Mouse (Mus musculus): ENCODE measurements around the gene Gm49392. TPM values are rescaled to one million over a fixed set of nuclear protein-coding genes. Genes with fewer than 3 reads are reported as not detected.

Gene Gm49392
- polyA plus RNA-seq, 1 experiment = 0.13 TPM

DNA sequence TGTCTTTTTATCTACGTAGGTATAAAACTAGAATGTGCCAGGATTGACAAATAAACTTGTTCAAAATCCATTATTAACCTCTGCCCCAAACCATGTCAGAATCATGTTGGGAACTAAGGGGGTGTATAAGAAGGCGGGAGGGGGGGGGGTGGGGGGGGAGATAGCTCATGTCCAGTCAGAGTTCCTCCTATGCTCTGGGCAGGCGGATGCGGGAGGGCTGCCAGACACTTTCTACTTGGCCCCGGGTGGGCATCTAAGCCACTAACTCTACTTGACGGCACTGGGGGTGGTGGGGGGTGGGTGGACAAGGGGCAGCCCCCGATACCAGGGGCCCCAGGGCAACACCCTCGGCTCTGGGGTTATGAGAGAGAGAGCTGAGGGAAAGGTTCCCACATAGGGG lies 53.5 kb downstream of the Gm49392 start:
- H3K4me3 ChIP-seq (ENCODE audit: insufficient read depth, low read length) = no peak overlapping the region
- no peaks in the 10 kb centered on the region for H3K4me1 ChIP-seq (ENCODE audit: control insufficient read depth, insufficient read depth, low read length)
- no peak for TF ChIP-seq CTCF (IDR thresholded peaks at IDR 0.05; ENCODE audit: extremely low read depth, insufficient read depth, low read length)
- no peak for TF ChIP-seq POLR2A (IDR thresholded peaks at IDR 0.05; ENCODE audit: extremely low read depth, insufficient read depth, low read length)
- no peak overlapping the region for H3K27ac ChIP-seq (ENCODE audit: insufficient read depth, low read length)

- TF ChIP-seq POLR2A (IDR thresholded peaks at IDR 0.05; ENCODE audit: extremely low read depth, insufficient read depth, low read length) = no peak
- no peak for TF ChIP-seq CTCF (IDR thresholded peaks at IDR 0.05; ENCODE audit: extremely low read depth, insufficient read depth, low read length)
- H3K4me3 ChIP-seq (ENCODE audit: insufficient read depth, low read length) = no peak overlapping the region
- no peak overlapping the region for H3K27ac ChIP-seq (ENCODE audit: insufficient read depth, low read length)
- no peaks in the 10 kb centered on the region for H3K4me1 ChIP-seq (ENCODE audit: control insufficient read depth, insufficient read depth, low read length)
These were observed 54.0 kb downstream of the Gm49392 start for GRCm38 (mm10) chr13:60842703-60843102.

DNA sequence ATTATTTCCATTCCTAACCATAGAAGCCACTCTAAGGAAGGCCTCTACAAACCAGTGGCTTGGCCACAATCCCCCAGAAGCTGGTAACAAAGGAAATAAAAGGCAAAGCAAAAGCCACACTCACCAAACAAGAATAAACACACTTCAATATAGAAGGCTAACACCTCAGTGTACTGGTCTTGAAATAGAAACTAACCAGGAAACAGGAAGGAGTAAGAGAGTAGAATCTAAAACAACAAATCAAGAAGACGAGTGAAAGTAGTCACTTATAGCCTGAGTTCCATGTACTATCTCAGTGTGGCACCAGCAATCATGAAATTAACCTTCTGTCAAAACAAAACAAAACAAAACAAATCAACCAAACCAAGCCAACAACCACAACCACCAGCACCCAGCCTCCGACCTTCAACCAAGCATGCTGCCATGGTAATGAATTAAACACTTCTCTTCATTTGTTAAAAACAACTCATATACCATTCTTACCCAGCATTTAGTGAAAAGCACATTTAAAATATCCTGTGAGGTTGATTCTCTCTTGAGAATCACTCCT lies 57.3 kb downstream of the Gm49392 start:
- no peak for TF ChIP-seq CTCF (IDR thresholded peaks at IDR 0.05; ENCODE audit: extremely low read depth, insufficient read depth, low read length)
- no peak for TF ChIP-seq POLR2A (IDR thresholded peaks at IDR 0.05; ENCODE audit: extremely low read depth, insufficient read depth, low read length)
- no peaks in the 10 kb centered on the region for H3K4me1 ChIP-seq (ENCODE audit: control insufficient read depth, insufficient read depth, low read length)
- no peak overlapping the region for H3K4me3 ChIP-seq (ENCODE audit: insufficient read depth, low read length)
- H3K27ac ChIP-seq (ENCODE audit: insufficient read depth, low read length) = no peak overlapping the region

DNA sequence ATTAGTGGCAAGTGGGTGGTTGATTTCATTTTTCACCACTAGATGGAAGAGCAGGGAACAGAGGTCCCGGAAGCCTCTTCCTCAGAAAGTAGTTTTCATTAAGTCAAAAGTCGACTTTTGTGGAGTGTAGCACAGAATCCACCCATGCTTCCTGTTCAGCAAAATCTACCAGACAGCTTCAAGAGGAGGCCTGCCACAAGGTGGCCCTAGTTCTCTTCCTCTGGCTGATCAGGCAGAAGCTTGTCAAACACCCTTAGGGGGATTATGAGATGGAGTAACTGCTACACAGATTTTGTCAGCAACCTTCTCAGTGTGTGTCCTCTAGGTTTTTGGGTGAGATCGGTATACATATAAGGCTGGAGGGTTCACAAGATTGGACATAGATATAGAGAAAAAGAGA lies 70.6 kb downstream of the Gm49392 start:
- no peak overlapping the region for H3K4me3 ChIP-seq (ENCODE audit: insufficient read depth, low read length)
- TF ChIP-seq POLR2A (IDR thresholded peaks at IDR 0.05; ENCODE audit: extremely low read depth, insufficient read depth, low read length) (no peak), CTCF (IDR thresholded peaks at IDR 0.05; ENCODE audit: extremely low read depth, insufficient read depth, low read length) (0 out of 2 replicates have a peak, but pooled peaks have one; percentile 2)
- no peaks in the 10 kb centered on the region for H3K4me1 ChIP-seq (ENCODE audit: control insufficient read depth, insufficient read depth, low read length)
- H3K27ac ChIP-seq (ENCODE audit: insufficient read depth, low read length) = no peak overlapping the region

DNA sequence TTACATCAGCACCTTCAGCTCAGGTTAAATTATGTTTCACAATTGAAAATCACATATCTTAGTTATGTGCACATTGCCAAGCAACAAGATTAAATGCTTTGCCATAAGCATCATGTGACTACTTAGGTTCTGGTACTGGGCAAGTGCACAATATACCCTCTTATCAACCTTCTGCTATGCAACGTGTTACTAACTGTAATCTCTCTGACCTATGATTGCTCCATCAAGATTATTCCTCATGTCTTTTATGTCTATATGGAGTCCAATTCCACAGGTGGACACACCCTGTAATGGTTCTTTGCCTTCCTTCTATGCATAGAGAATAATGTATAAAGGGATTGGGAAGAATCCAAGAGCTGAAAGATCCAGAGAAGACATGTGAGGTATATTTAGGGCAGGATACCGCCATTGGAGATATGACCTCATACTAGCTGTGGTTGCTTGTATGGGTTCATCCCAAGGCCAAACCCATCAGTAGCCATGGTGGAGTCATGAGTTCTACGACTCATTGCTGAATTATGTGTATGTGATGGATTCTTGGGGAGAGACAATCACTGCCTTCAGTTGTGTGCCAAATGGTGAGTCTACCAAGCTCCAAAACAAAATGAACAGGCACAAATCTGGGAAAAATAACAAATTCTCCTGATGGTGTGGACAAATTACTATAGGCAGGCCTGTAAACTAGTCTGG lies 76.1 kb downstream of the Gm49392 start:
- TF ChIP-seq CTCF (IDR thresholded peaks at IDR 0.05; ENCODE audit: extremely low read depth, insufficient read depth, low read length) (no peak), POLR2A (IDR thresholded peaks at IDR 0.05; ENCODE audit: extremely low read depth, insufficient read depth, low read length) (no peak)
- no peak overlapping the region for H3K4me3 ChIP-seq (ENCODE audit: insufficient read depth, low read length)
- no peak overlapping the region for H3K27ac ChIP-seq (ENCODE audit: insufficient read depth, low read length)
- H3K4me1 ChIP-seq (ENCODE audit: control insufficient read depth, insufficient read depth, low read length) = no peaks in the 10 kb centered on the region

DNA sequence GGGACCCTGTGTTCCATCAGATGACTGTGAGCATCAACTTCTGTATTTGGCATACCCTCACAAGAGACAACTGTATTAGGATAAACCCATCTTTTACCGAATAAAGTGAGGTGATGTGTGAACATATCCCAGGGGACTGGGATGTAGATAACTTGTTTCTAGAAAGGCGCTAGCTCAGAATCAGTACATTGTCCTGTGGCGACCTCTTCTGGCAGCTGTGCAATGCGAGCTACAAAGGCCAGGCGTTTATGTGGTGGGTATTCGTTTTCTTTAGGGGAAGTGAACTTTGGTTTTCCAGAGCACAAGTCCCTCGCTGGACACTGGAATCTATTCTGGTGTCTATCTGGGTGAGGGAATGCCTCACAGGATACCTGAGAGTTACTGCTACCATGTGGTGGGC lies 77.2 kb downstream of the Gm49392 start:
- H3K4me3 ChIP-seq (ENCODE audit: insufficient read depth, low read length) = no peak overlapping the region
- no peak for TF ChIP-seq POLR2A (IDR thresholded peaks at IDR 0.05; ENCODE audit: extremely low read depth, insufficient read depth, low read length)
- TF ChIP-seq CTCF (IDR thresholded peaks at IDR 0.05; ENCODE audit: extremely low read depth, insufficient read depth, low read length) = peak; percentile 62

GRCm38 (mm10) chr13:60813722-60814121 lies 83.0 kb downstream of the Gm49392 start:
- Histone ChIP-seq H3K27ac (ENCODE audit: insufficient read depth, low read length) (no peak overlapping the region), H3K4me3 (ENCODE audit: insufficient read depth, low read length) (no peak overlapping the region), H3K4me1 (ENCODE audit: control insufficient read depth, insufficient read depth, low read length) (no peaks in the 10 kb centered on the region)
- no peak for TF ChIP-seq POLR2A (IDR thresholded peaks at IDR 0.05; ENCODE audit: extremely low read depth, insufficient read depth, low read length)
- no peak for TF ChIP-seq CTCF (IDR thresholded peaks at IDR 0.05; ENCODE audit: extremely low read depth, insufficient read depth, low read length)

More for the DNA sequence above, 77.2 kb downstream of the Gm49392 start:
- H3K27ac ChIP-seq (ENCODE audit: insufficient read depth, low read length) = no peak overlapping the region
- H3K4me1 ChIP-seq (ENCODE audit: control insufficient read depth, insufficient read depth, low read length) = no peaks in the 10 kb centered on the region

GRCm38 (mm10) chr13:60812768-60813167 lies 83.9 kb downstream of the Gm49392 start:
- TF ChIP-seq CTCF (IDR thresholded peaks at IDR 0.05; ENCODE audit: extremely low read depth, insufficient read depth, low read length) (no peak), POLR2A (IDR thresholded peaks at IDR 0.05; ENCODE audit: extremely low read depth, insufficient read depth, low read length) (no peak)
- H3K4me1 ChIP-seq (ENCODE audit: control insufficient read depth, insufficient read depth, low read length) = no peaks in the 10 kb centered on the region
- H3K27ac ChIP-seq (ENCODE audit: insufficient read depth, low read length) = no peak overlapping the region
- no peak overlapping the region for H3K4me3 ChIP-seq (ENCODE audit: insufficient read depth, low read length)

DNA sequence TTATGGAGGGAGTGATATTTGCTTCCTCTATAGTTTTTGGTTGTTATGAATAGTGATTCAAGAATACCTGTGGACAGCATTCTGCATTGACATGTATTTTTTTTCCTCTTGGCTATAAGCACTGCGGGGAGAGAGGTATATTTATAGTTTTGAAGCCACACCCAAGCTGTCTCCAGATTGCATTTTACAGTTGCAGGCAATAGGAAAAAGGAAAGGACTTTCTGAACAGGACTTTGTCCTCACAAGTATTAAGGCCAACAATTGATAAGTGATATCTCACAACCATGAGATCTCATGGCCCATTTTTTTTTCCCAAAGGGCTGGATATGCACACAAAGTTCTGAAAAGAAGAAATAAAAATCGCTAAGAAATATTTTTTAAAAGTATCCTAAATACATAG lies 87.0 kb downstream of the Gm49392 start:
- TF ChIP-seq CTCF (IDR thresholded peaks at IDR 0.05; ENCODE audit: extremely low read depth, insufficient read depth, low read length) (no peak), POLR2A (IDR thresholded peaks at IDR 0.05; ENCODE audit: extremely low read depth, insufficient read depth, low read length) (no peak)
- Histone ChIP-seq H3K4me1 (ENCODE audit: control insufficient read depth, insufficient read depth, low read length) (no peaks in the 10 kb centered on the region), H3K4me3 (ENCODE audit: insufficient read depth, low read length) (no peak overlapping the region), H3K27ac (ENCODE audit: insufficient read depth, low read length) (no peak overlapping the region)

DNA sequence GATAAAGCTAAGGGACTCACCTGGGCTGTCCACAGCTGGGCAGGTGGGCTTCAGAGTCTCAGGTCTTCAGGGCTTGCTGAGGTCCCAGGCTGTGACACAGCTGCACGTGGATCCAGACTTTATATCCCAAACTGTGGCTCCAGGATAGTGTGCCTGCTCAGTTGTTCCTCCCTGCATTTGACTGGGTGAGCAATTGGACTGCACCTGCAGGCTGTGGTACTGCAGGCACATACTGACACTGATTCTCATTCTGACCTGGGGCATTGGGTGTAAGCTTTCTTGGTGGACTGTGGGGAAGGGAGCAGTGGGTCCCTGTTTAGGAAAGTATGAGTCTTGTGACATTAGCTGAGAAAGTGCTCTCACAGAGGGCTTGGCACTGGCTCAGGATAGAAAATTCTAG lies 93.9 kb downstream of the Gm49392 start, which contains the start of gene Ctsll3:
Gene Ctsll3, minus strand, starts transcription at position 101 of the 400 bp plus-strand sequence.
- TF ChIP-seq POLR2A (IDR thresholded peaks at IDR 0.05; ENCODE audit: extremely low read depth, insufficient read depth, low read length) (no peak), CTCF (IDR thresholded peaks at IDR 0.05; ENCODE audit: extremely low read depth, insufficient read depth, low read length) (no peak)
- no peak within 1 kb of the TSS for H3K27ac ChIP-seq (ENCODE audit: insufficient read depth, low read length)
- H3K4me3 ChIP-seq (ENCODE audit: insufficient read depth, low read length) = no peak within 1 kb of the TSS
- H3K4me1 ChIP-seq (ENCODE audit: control insufficient read depth, insufficient read depth, low read length) = no peaks in the 10 kb centered on the region

Other genes starting within 250 kb of the Gm49392 start
- not detected in 2 replicates for gene BC051665, start 110.5 kb downstream of the Gm49392 start, polyA plus RNA-seq (2012; rRNA removed)
- not detected in 2 replicates for gene Ctsll3, start 94.0 kb downstream of the Gm49392 start, polyA plus RNA-seq (2012; rRNA removed)
- gene 4930486L24Rik, start 32.4 kb downstream of the Gm49392 start, polyA plus RNA-seq (2012; rRNA removed) = 0.15 TPM in 1 of 2 replicates, not detected in the other
- gene Ctla2b, start 553 bp upstream of the Gm49392 start, polyA plus RNA-seq (2012; rRNA removed) = 1.4 and 2.3 TPM in 2 replicates
- gene Tpbpb, start 8.0 kb upstream of the Gm49392 start, polyA plus RNA-seq (2012; rRNA removed) = 0.09 and 0.10 TPM in 2 replicates
- not detected in 2 replicates for gene Gm49393, start 38.7 kb upstream of the Gm49392 start, polyA plus RNA-seq (2012; rRNA removed)
- gene Gm49391, start 39.7 kb upstream of the Gm49392 start, polyA plus RNA-seq (2012; rRNA removed) = 1.7 and 2.5 TPM in 2 replicates
- 12.2 and 15.4 TPM in 2 replicates for gene Ctla2a, start 39.7 kb upstream of the Gm49392 start, polyA plus RNA-seq (2012; rRNA removed)
- gene Tpbpa, start 45.1 kb upstream of the Gm49392 start, polyA plus RNA-seq (2012; rRNA removed) = 0.08 TPM in 1 of 2 replicates, not detected in the other
- gene Ctsj, start 109.1 kb upstream of the Gm49392 start, polyA plus RNA-seq (2012; rRNA removed) = 0.25 TPM in 1 of 2 replicates, not detected in the other
- not detected in 2 replicates for gene Ctsq, start 143.7 kb upstream of the Gm49392 start, polyA plus RNA-seq (2012; rRNA removed)